Mouse (Mus musculus) neutrophil, adult 5-6 weeks (primary cell): ENCODE measurements around the gene Gm44. TPM values are rescaled to one million over a fixed set of nuclear protein-coding genes. Genes with fewer than 3 reads are reported as not detected.
"Not testable (repeated sequence)": the region's sequence is repeated elsewhere in the genome, so short reads cannot be mapped to it uniquely, and the experiment has no call there.

Experiments used
- ATAC-seq: fragments of 151-379, 151-347 bp; 2 replicates; pipeline ENCODE4 v1.8.0; 2017; ENCODE audit warnings: mild to moderate bottlenecking, moderate TSS enrichment; ENCODE audit not compliant: insufficient number of reproducible peaks, poor library complexity, low FRiP score, severe bottlenecking; ENCODE audit errors: extremely low read depth
- total RNA-seq: library from RNA; stranded (forward); fragments of 200-1000 nt; gene quantifications from 2 replicates; pipeline ENCODE4 v1.2.3, GENCODE M21; 2017

Gene Gm44
- not detected in 2 replicates for total RNA-seq

DNA sequence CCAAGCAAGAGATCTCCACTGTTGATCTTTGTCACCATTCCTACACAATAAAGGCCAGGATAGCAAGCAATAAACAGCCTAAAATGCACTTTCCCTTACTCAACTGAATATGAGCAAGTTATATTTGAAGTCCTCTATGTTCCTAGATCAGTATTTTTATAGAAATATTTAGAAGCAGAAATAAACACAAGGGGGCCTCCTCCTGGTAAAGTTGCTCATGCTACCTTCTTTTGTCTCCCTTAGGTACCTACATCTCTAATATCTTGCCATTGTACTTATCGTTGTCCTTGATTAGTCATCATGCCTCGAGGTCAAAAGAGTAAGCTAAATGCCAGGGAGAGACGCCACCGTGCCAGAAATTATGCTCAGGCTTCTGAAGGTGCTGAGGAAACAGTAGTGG lies at the start of gene Gm44:
Gene Gm44 (plus strand): TSS at position 301 of the 400 bp plus-strand sequence.
- ATAC-seq = no peak

DNA sequence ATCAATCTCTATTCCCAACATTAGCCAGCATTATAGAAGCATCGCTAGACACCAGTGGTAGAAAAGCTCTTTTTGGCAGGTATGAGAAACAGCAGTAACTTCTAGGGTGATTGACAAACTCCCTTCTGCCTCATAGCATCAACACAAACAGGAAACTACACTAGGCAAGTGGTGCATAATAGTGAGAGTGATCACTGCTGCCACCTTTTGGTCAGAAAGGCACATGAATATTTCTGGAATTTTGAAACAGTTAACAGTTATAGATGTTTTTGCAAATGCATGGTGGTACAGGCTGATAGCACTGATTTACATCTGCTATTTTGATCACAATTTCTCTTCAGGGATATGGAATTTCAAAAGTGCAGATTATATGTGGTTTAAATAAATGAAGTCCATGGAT lies 36.0 kb downstream of the Gm44 start:
- ATAC-seq = no peak

DNA sequence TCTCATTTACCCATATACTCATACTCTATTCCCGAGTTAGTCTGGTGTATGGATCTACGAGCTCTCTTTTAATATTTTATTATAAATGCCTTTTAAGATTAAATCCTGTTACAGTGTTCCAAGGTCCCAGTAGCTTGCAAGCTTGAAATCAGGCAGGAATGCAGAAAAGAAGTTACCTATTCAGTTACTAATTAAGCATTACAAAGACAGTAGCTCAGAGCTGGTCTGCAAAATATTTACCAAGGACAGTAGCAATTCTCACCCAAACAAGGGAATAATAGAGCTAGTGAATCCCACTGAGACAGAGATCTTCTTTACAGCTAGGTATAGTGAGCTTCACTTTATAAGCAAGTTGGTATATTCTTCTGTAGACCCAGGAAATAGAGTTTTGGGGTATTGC lies 46.3 kb downstream of the Gm44 start:
- ATAC-seq = not testable (repeated sequence)
